ENCODE assay signal across 12 mouse cellular contexts in the genomic region with DNA sequence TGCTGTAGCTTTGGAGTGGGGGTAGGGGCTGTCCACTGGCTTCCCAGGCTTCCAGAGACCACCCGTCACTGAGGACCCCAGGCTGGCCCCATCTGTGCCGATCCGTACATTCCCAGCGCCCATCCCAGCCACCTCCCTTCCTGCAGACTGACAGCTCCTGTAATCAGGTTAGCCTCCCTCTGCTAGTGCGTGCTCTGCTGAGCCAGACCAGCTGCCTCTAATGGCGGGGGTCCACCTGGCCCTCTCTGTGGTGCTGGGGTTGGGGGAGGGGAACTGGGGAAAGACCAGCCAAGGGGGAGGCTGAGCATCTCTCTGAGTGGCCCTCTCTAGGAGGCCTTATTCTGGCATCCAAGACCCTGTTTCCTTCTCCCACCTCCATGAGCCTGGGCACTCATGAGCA. TPM values are rescaled to one million over a fixed set of nuclear protein-coding genes. Genes with fewer than 3 reads are reported as not detected.
DNase-seq lines count a peak whose midpoint lies in the region; ATAC-seq lines count a peak whose summit lies in the region.
"Had no signal": no experiment of that assay in that cellular context is flagged by ENCODE, and none has a peak within 500 bp of the region (broad histone marks: within the 10 kb centered on the region; RNA-seq: fewer than 3 reads in every experiment).

No protein-coding gene starts in this region.

- H3K27ac ChIP-seq in heart, embryonic 14.5 days (replicated peaks in 1 of 2; ENCODE audit: control insufficient read depth in 1 of 2, insufficient read depth in 1 of 2, low read depth in 2 of 2, low read length in 2 of 2): peak overlapping the region; percentile 54 to 86
- 0 out of 2 replicates have a peak overlapping the region, but pooled peaks have one; percentile 20 for H3K27ac ChIP-seq in embryonic facial prominence, embryonic 12.5 days
- peak overlapping the region; percentile 74 for H3K27ac ChIP-seq in hindbrain, embryonic 12.5 days
- H3K27ac ChIP-seq in midbrain, embryonic 16.5 days (ENCODE audit: low read length): peak overlapping the region; percentile 39

- no peak for DNase-seq in heart, postnatal 36 days
- no peak for DNase-seq in urinary bladder, postnatal 4 days (ENCODE audit: low spot score in 2 of 2)
- no peak for DNase-seq in T-cell, adult 2 months (ENCODE audit: low spot score)
- no peak for DNase-seq in gastrocnemius, postnatal 4 days (ENCODE audit: low spot score in 2 of 2)
- DNase-seq: adrenal gland, postnatal 10 days; thymus, postnatal 4 days had no signal

- peaks cover 8% of the 10 kb centered on the region; the same call in 1 of the 2 replicates for H3K36me3 ChIP-seq in heart, embryonic 14.5 days (ENCODE audit: control insufficient read depth, insufficient read depth, low read length)
- H3K36me3 ChIP-seq in embryonic facial prominence, embryonic 12.5 days: peaks cover 15% of the 10 kb centered on the region
- peaks cover 25% of the 10 kb centered on the region; the same call in 1 of the 2 replicates for H3K36me3 ChIP-seq in hindbrain, embryonic 12.5 days
- H3K36me3 ChIP-seq in midbrain, embryonic 16.5 days (ENCODE audit: control insufficient read depth, insufficient read depth, low read length): no peaks in the 10 kb centered on the region

- H3K4me3 ChIP-seq in heart, embryonic 14.5 days (ENCODE audit: control insufficient read depth in 1 of 2, insufficient read depth in 1 of 2, low read depth in 1 of 2, low read length in 2 of 2): no peak overlapping the region
- no peak overlapping the region for H3K4me3 ChIP-seq in embryonic facial prominence, embryonic 12.5 days
- no peak overlapping the region for H3K4me3 ChIP-seq in hindbrain, embryonic 12.5 days
- no peak overlapping the region for H3K4me3 ChIP-seq in midbrain, embryonic 16.5 days (ENCODE audit: low read depth, low read length)
- H3K4me3 ChIP-seq: megakaryocyte, embryonic 14.5 days had no signal

- H3K4me2 ChIP-seq in heart, embryonic 14.5 days (ENCODE audit: low read length): peak overlapping the region; percentile 1; the same call in 1 of the 2 replicates
- no peak overlapping the region for H3K4me2 ChIP-seq in embryonic facial prominence, embryonic 12.5 days (replicated peaks)
- no peak overlapping the region for H3K4me2 ChIP-seq in hindbrain, embryonic 12.5 days (replicated peaks)
- no peak overlapping the region for H3K4me2 ChIP-seq in midbrain, embryonic 16.5 days (ENCODE audit: low read length)

- intact Hi-C loops in heart, postnatal 36 days (cut with DNase I): no loop called here

- no peaks in the 10 kb centered on the region for H3K9me3 ChIP-seq in heart, embryonic 14.5 days (ENCODE audit: control insufficient read depth, low read length)
- H3K9me3 ChIP-seq in embryonic facial prominence, embryonic 12.5 days: no peaks in the 10 kb centered on the region
- H3K9me3 ChIP-seq in hindbrain, embryonic 12.5 days (replicated peaks): no peaks in the 10 kb centered on the region
- H3K9me3 ChIP-seq in midbrain, embryonic 16.5 days (replicated peaks; ENCODE audit: control insufficient read depth, low read length, poor library complexity, severe bottlenecking): no peaks in the 10 kb centered on the region
- H3K9me3 ChIP-seq: megakaryocyte, embryonic 14.5 days had no signal

- no peak for ATAC-seq in heart, embryonic 14.5 days (ENCODE audit: insufficient number of reproducible peaks, insufficient read depth, low FRiP score, low read depth)
- ATAC-seq in embryonic facial prominence, embryonic 12.5 days (ENCODE audit: insufficient number of reproducible peaks, insufficient read depth, low FRiP score, low TSS enrichment): peak; percentile 12; the same call in 1 of the 2 replicates
- ATAC-seq in hindbrain, embryonic 12.5 days (ENCODE audit: low FRiP score): peak; percentile 39; the same call in 1 of the 2 replicates
- no peak for ATAC-seq in midbrain, embryonic 16.5 days
- ATAC-seq: inflammation-experienced regulatory T-cells, adult 6 months had no signal

- WGBS in heart, embryonic 14.5 days: 25% methylated on average over 6 of the region's 6 CpGs
- WGBS in embryonic facial prominence, embryonic 12.5 days: 14% methylated on average over 6 of the region's 6 CpGs
- WGBS in hindbrain, embryonic 12.5 days: 27% methylated on average over 6 of the region's 6 CpGs
- 18% methylated on average over 6 of the region's 6 CpGs for WGBS in midbrain, embryonic 16.5 days

- peak overlapping the region; percentile 50 for H3K9ac ChIP-seq in heart, embryonic 14.5 days (ENCODE audit: low read length)
- no peak overlapping the region for H3K9ac ChIP-seq in embryonic facial prominence, embryonic 12.5 days
- H3K9ac ChIP-seq in hindbrain, embryonic 12.5 days: 0 out of 2 replicates have a peak overlapping the region, but pooled peaks have one; percentile 32
- no peak overlapping the region for H3K9ac ChIP-seq in midbrain, embryonic 16.5 days (ENCODE audit: low read depth, low read length)

- H3K27me3 ChIP-seq in heart, embryonic 14.5 days (ENCODE audit: control insufficient read depth, insufficient read depth, low read length): no peaks in the 10 kb centered on the region
- no peaks in the 10 kb centered on the region for H3K27me3 ChIP-seq in embryonic facial prominence, embryonic 12.5 days
- H3K27me3 ChIP-seq in hindbrain, embryonic 12.5 days: no peaks in the 10 kb centered on the region
- no peaks in the 10 kb centered on the region for H3K27me3 ChIP-seq in midbrain, embryonic 16.5 days (ENCODE audit: control insufficient read depth, insufficient read depth, low read depth, low read length)
- H3K27me3 ChIP-seq: megakaryocyte, embryonic 14.5 days had no signal

- H3K4me1 ChIP-seq in heart, embryonic 14.5 days (ENCODE audit: control insufficient read depth in 2 of 2, insufficient read depth in 2 of 2, low read length in 2 of 2): peaks cover 83 to 99% of the 10 kb centered on the region in 2 experiments
- peaks cover 81% of the 10 kb centered on the region for H3K4me1 ChIP-seq in embryonic facial prominence, embryonic 12.5 days
- peaks cover 95% of the 10 kb centered on the region for H3K4me1 ChIP-seq in hindbrain, embryonic 12.5 days
- peaks cover 46% of the 10 kb centered on the region for H3K4me1 ChIP-seq in midbrain, embryonic 16.5 days (ENCODE audit: control insufficient read depth, insufficient read depth, low read length)

RNA-seq across cellular contexts. Expression of a gene that starts 53.8 kb away (rescaled TPM):
- 27.7 and 31.3 TPM in 2 replicates for polyA plus RNA-seq in heart, embryonic 14.5 days (2014; fragmentation: Nextera tagmentation; extraction: Ambion mirVana)
- total RNA-seq in heart, postnatal 36 days (2021): 10 to 100 TPM; 38.8 to 41.7 TPM
- polyA plus RNA-seq in embryonic facial prominence, embryonic 12.5 days (2016; fragmentation: Nextera tagmentation; extraction: Ambion mirVana): 43.8 and 46.3 TPM in 2 replicates
- 66.5 and 69.4 TPM in 2 replicates for polyA plus RNA-seq in hindbrain, embryonic 12.5 days (2016; fragmentation: Nextera tagmentation; extraction: Ambion mirVana)
- 54.2 and 58.0 TPM in 2 replicates for polyA plus RNA-seq in midbrain, embryonic 16.5 days (2015; fragmentation: Nextera tagmentation; extraction: Ambion mirVana)
- 10 to 100 TPM; 53.8 to 55.2 TPM for total RNA-seq in gastrocnemius, postnatal 4 days (2021)

Comparison
In these comparisons a context has a peak if more than half of its experiments do, and no peak if none do; other contexts are left out.
1. ATAC-seq: peak in embryonic facial prominence, embryonic 12.5 days (single experiment) and hindbrain, embryonic 12.5 days (single experiment); none in heart, embryonic 14.5 days (single experiment) and midbrain, embryonic 16.5 days (single experiment).
2. H3K27ac ChIP-seq: peak in every context shown above with its lines; median percentile 74 in hindbrain, embryonic 12.5 days; 70 in heart, embryonic 14.5 days; 39 in midbrain, embryonic 16.5 days; 20 in embryonic facial prominence, embryonic 12.5 days.
3. H3K9ac ChIP-seq: peak in heart, embryonic 14.5 days (single experiment) and hindbrain, embryonic 12.5 days (single experiment); none in embryonic facial prominence, embryonic 12.5 days (single experiment) and midbrain, embryonic 16.5 days (single experiment).